Mouse (Mus musculus) lung, postnatal 0 days (tissue): ENCODE measurements around the gene Hoxa3. TPM values are rescaled to one million over a fixed set of nuclear protein-coding genes. Genes with fewer than 3 reads are reported as not detected.
A peak's percentile ranks its signal among the peaks of the same experiment; 100 is the strongest.

Experiments
- ATAC-seq: fragments of 200-750 bp; cut with Nextera tagmentation; 2 replicates; pipeline ENCODE4 v1.8.0; 2017; ENCODE audit warnings: moderate library complexity
- DNase-seq: peaks from one replicate; pipeline ENCODE4 v3.0.0-alpha.2; 2016; ENCODE audit warnings: low spot score
- H3K27ac ChIP-seq: fragments of 300-500 bp; sonication (generic); 2 replicates; pipeline ENCODE4 v1.5.1; 2014; ENCODE audit warnings: antibody characterized with exemption, mild to moderate bottlenecking, low read length, mixed read lengths
- H3K27me3 ChIP-seq: fragments of 300-500 bp; sonication (generic); replicated peaks from 2 replicates; pipeline ENCODE4 v1.6.1; 2014; ENCODE audit warnings: low read length, mixed read lengths; ENCODE audit not compliant: insufficient read depth
- H3K36me3 ChIP-seq: fragments of 300-500 bp; sonication (generic); 2 replicates; pipeline ENCODE4 v1.6.1; 2014; ENCODE audit warnings: low read length, mixed read lengths; ENCODE audit not compliant: insufficient read depth
- H3K4me1 ChIP-seq: fragments of 300-500 bp; sonication (generic); 2 replicates; pipeline ENCODE4 v1.6.1; 2014; ENCODE audit warnings: antibody characterized with exemption, low read depth, low read length, mixed read lengths; ENCODE audit not compliant: insufficient read depth
- H3K4me2 ChIP-seq: fragments of 300-500 bp; sonication (generic); replicated peaks from 2 replicates; pipeline ENCODE4 v1.6.1; 2014; ENCODE audit warnings: low read depth, mild to moderate bottlenecking, low read length, moderate library complexity, mixed read lengths
- H3K4me3 ChIP-seq: fragments of 300-500 bp; sonication (generic); 2 replicates; pipeline ENCODE4 v1.5.1; 2014; ENCODE audit warnings: low read depth, low read length
- H3K9ac ChIP-seq: fragments of 300-500 bp; sonication (generic); replicated peaks from 2 replicates; pipeline ENCODE4 v1.6.1; 2014; ENCODE audit warnings: low read depth, mild to moderate bottlenecking
- H3K9me3 ChIP-seq: fragments of 300-500 bp; sonication (generic); 2 replicates; pipeline ENCODE4 v1.6.1; 2016; ENCODE audit warnings: low read length, mixed read lengths
- CTCF ChIP-seq: IDR thresholded peaks from 2 replicates; pipeline ENCODE4 v1.5.1; 2016; ENCODE audit warnings: antibody characterized with exemption, mild to moderate bottlenecking
- EP300 ChIP-seq: IDR thresholded peaks from 2 replicates; pipeline ENCODE4 v1.6.1; 2016; ENCODE audit warnings: antibody characterized with exemption, mild to moderate bottlenecking, control low read depth
- WGBS: fragments of 180-500 bp; shearing (Covaris S2); extraction: QIAGEN DNeasy Blood & Tissue Kit; methylation state at CpG from one replicate; pipeline ENCODE4 v1.1.7; 2014; 5-methylcytosine and 5-hydroxymethylcytosine counted together
- polyA plus RNA-seq: library from polyadenylated mRNA; unstranded; fragments of >200 nt; fragmentation: Nextera tagmentation; extraction: Ambion mirVana; gene quantifications from 2 replicates; pipeline ENCODE4 v1.2.1, GENCODE M21; 2015

Gene Hoxa3
- polyA plus RNA-seq, 1 experiment from 2014 or later, result 4.3 TPM

- peak overlapping the region; percentile 93 for H3K27ac ChIP-seq
- H3K27me3 ChIP-seq, result 0 out of 2 replicates have a peak, but pooled peaks cover 13% of the 10 kb centered on the region
- 15% methylated on average over 8 of the region's 8 CpGs for WGBS
- no peak for DNase-seq
- TF ChIP-seq CTCF (no peak), EP300 (no peak)
- no peaks in the 10 kb centered on the region for H3K9me3 ChIP-seq
- ATAC-seq, result no peak
- peak overlapping the region; percentile 62; the same call in 1 of the 2 replicates for H3K4me3 ChIP-seq
- 0 out of 2 replicates have a peak overlapping the region, but pooled peaks have one; percentile 79 for H3K9ac ChIP-seq
- H3K36me3 ChIP-seq, result no peaks in the 10 kb centered on the region
- peak overlapping the region; percentile 90 for H3K4me2 ChIP-seq
- H3K4me1 ChIP-seq, result peaks cover 3% of the 10 kb centered on the region; the same call in 1 of the 2 replicates
Measured at GRCm38 (mm10) chr6:52189909-52190308, 23.2 kb downstream of the Hoxa3 start.

- TF ChIP-seq CTCF (no peak), EP300 (peak; percentile 23; the same call in 1 of the 2 replicates)
- Histone ChIP-seq H3K27ac (peak overlapping the region; percentile 93), H3K27me3 (peaks cover 14% of the 10 kb centered on the region; the same call in 1 of the 2 replicates), H3K36me3 (no peaks in the 10 kb centered on the region), H3K9me3 (no peaks in the 10 kb centered on the region), H3K4me1 (peaks cover 9% of the 10 kb centered on the region; the same call in 1 of the 2 replicates), H3K4me2 (no peak overlapping the region), H3K4me3 (no peak overlapping the region), H3K9ac (no peak overlapping the region)
- WGBS, result 11% methylated on average over 5 of the region's 5 CpGs
- DNase-seq, result peak; percentile 92
- peak; percentile 79 for ATAC-seq
Measured at GRCm38 (mm10) chr6:52189172-52189591, 24.0 kb downstream of the Hoxa3 start.

GRCm38 (mm10) chr6:52186500-52186899 lies 26.6 kb downstream of the Hoxa3 start:
- Histone ChIP-seq H3K36me3 (no peaks in the 10 kb centered on the region), H3K27me3 (peaks cover 19% of the 10 kb centered on the region), H3K4me3 (no peak overlapping the region), H3K4me2 (no peak overlapping the region), H3K9ac (no peak overlapping the region), H3K9me3 (no peaks in the 10 kb centered on the region), H3K4me1 (peaks cover 9% of the 10 kb centered on the region; the same call in 1 of the 2 replicates), H3K27ac (no peak overlapping the region)
- DNase-seq (no peak), ATAC-seq (no peak)
- TF ChIP-seq EP300, result no peak
- peak; percentile 36 for TF ChIP-seq CTCF
- 69% methylated on average over 1 of the region's 1 CpGs for WGBS

GRCm38 (mm10) chr6:52185834-52186233 lies 27.3 kb downstream of the Hoxa3 start:
- TF ChIP-seq CTCF (no peak), EP300 (no peak)
- Histone ChIP-seq H3K9ac (no peak overlapping the region), H3K4me2 (peak overlapping the region; percentile 29; the same call in 1 of the 2 replicates), H3K27ac (no peak overlapping the region), H3K27me3 (peaks cover 20% of the 10 kb centered on the region), H3K4me1 (peaks cover 9% of the 10 kb centered on the region; the same call in 1 of the 2 replicates), H3K4me3 (no peak overlapping the region), H3K36me3 (no peaks in the 10 kb centered on the region), H3K9me3 (no peaks in the 10 kb centered on the region)
- no peak for ATAC-seq
- 36% methylated on average over 3 of the region's 3 CpGs for WGBS
- DNase-seq, result no peak

- TF ChIP-seq EP300, result no peak
- TF ChIP-seq CTCF, result no peak
- peaks cover 20% of the 10 kb centered on the region for H3K27me3 ChIP-seq
- no peak overlapping the region for H3K9ac ChIP-seq
- peaks cover 9% of the 10 kb centered on the region; the same call in 1 of the 2 replicates for H3K4me1 ChIP-seq
- no peaks in the 10 kb centered on the region for H3K36me3 ChIP-seq
- DNase-seq, result peak; percentile 73
- peak overlapping the region; percentile 29 for H3K4me2 ChIP-seq
- H3K4me3 ChIP-seq, result 0 out of 2 replicates have a peak overlapping the region, but pooled peaks have one; percentile 8
- ATAC-seq, result peak; percentile 11; the same call in 1 of the 2 replicates
- 2% methylated on average over 19 of the region's 19 CpGs for WGBS
- H3K27ac ChIP-seq, result no peak overlapping the region
- no peaks in the 10 kb centered on the region for H3K9me3 ChIP-seq
Measured at GRCm38 (mm10) chr6:52185222-52185621, 27.9 kb downstream of the Hoxa3 start.

- Histone ChIP-seq H3K4me3 (no peak overlapping the region), H3K27ac (peak overlapping the region; percentile 26; the same call in 1 of the 2 replicates), H3K27me3 (peaks cover 20% of the 10 kb centered on the region), H3K4me2 (no peak overlapping the region; the same call in 1 of the 2 replicates), H3K9me3 (no peaks in the 10 kb centered on the region), H3K36me3 (no peaks in the 10 kb centered on the region), H3K4me1 (0 out of 2 replicates have a peak, but pooled peaks cover 6% of the 10 kb centered on the region), H3K9ac (no peak overlapping the region)
- WGBS, result 31% methylated on average over 5 of the region's 6 CpGs
- TF ChIP-seq CTCF (no peak), EP300 (no peak)
- ATAC-seq (no peak), DNase-seq (no peak)
Measured at GRCm38 (mm10) chr6:52184668-52185067, 28.5 kb downstream of the Hoxa3 start.
